ENCODE assay signal across 24 mouse cellular contexts in genomic region chr16:10341110-10341509, GRCm38 (mm10). TPM values are rescaled to one million over a fixed set of nuclear protein-coding genes. Genes with fewer than 3 reads are reported as not detected.
A peak's percentile ranks its signal among the peaks of the same experiment; 100 is the strongest.
DNase-seq lines count a peak whose midpoint lies in the region; ATAC-seq and TF ChIP-seq lines count a peak whose summit lies in the region.
"Had no signal": no experiment of that assay in that cellular context is flagged by ENCODE, and none has a peak within 500 bp of the region (broad histone marks: within the 10 kb centered on the region; RNA-seq: fewer than 3 reads in every experiment).

No protein-coding gene starts in this region.

- no peaks in the 10 kb centered on the region for H3K27me3 ChIP-seq in lung, embryonic 16.5 days (ENCODE audit: control insufficient read depth, insufficient read depth, low read depth, low read length)
- H3K27me3 ChIP-seq: embryonic facial prominence, embryonic 13.5 days; embryonic facial prominence, embryonic 15.5 days; forebrain, embryonic 12.5 days had no signal

- no peak overlapping the region for H3K4me3 ChIP-seq in lung, embryonic 16.5 days (ENCODE audit: low read length)
- H3K4me3 ChIP-seq in lung, adult 2 months (replicated peaks; ENCODE audit: extremely low read depth, low read depth, low read length) = no peak overlapping the region
- H3K4me3 ChIP-seq: embryonic facial prominence, embryonic 13.5 days; embryonic facial prominence, embryonic 15.5 days; erythroblast, embryonic 14.5 days; forebrain, embryonic 10.5 days; forebrain, embryonic 12.5 days had no signal

- peak; percentile 15 for DNase-seq in heart, adult 8-10 months (ENCODE audit: low spot score)
- no peak for DNase-seq in heart, adult 11 months
- DNase-seq in lung, adult 2 months = no peak
- DNase-seq in lung, postnatal 36 days = peak; percentile 32
- DNase-seq in lung, postnatal 14 days = no peak
- DNase-seq: adrenal gland, adult 2 months; adrenal gland, postnatal 10 days; adrenal gland, postnatal 25 days; cerebellum, adult 11 months; cerebellum, adult 18-20 months; cerebellum, adult 8-10 months; cerebellum, adult 9-11 months; cerebellum, postnatal 14 days; cerebellum, postnatal 36 days; embryo, embryonic 11 days had no signal

- no peak overlapping the region for H3K4me2 ChIP-seq in lung, embryonic 16.5 days (ENCODE audit: low read depth, low read length)
- H3K4me2 ChIP-seq: embryonic facial prominence, embryonic 13.5 days; embryonic facial prominence, embryonic 15.5 days; forebrain, embryonic 12.5 days had no signal

- 39% methylated on average over 4 of the region's 4 CpGs for WGBS in lung, embryonic 16.5 days
- WGBS in lung, adult 2 months = 39% methylated on average over 4 of the region's 4 CpGs

- H3K4me1 ChIP-seq in lung, embryonic 16.5 days (replicated peaks; ENCODE audit: control insufficient read depth, insufficient read depth, low read length) = peaks cover 10% of the 10 kb centered on the region
- H3K4me1 ChIP-seq in lung, adult 2 months (ENCODE audit: control insufficient read depth, insufficient read depth, low read length) = peaks cover 5% of the 10 kb centered on the region
- H3K4me1 ChIP-seq: embryonic facial prominence, embryonic 13.5 days; embryonic facial prominence, embryonic 15.5 days had no signal

- TF ChIP-seq CTCF in lung, adult 2 months (IDR thresholded peaks at IDR 0.05; ENCODE audit: insufficient read depth, low read length) = no peak

- no peaks in the 10 kb centered on the region for H3K36me3 ChIP-seq in lung, embryonic 16.5 days (ENCODE audit: control insufficient read depth, insufficient read depth, low read length)
- H3K36me3 ChIP-seq: embryonic facial prominence, embryonic 13.5 days; embryonic facial prominence, embryonic 15.5 days; forebrain, embryonic 10.5 days; forebrain, embryonic 12.5 days had no signal

- TF ChIP-seq POLR2A in lung, adult 2 months (IDR thresholded peaks at IDR 0.05; ENCODE audit: borderline replicate concordance, extremely low read depth, low read depth, low read length) = no peak

- H3K27ac ChIP-seq in lung, embryonic 16.5 days (ENCODE audit: low read length) = 0 out of 2 replicates have a peak overlapping the region, but pooled peaks have one; percentile 55
- H3K27ac ChIP-seq: embryonic facial prominence, embryonic 13.5 days; embryonic facial prominence, embryonic 15.5 days; forebrain, embryonic 12.5 days had no signal

- no peaks in the 10 kb centered on the region for H3K9me3 ChIP-seq in lung, embryonic 16.5 days (ENCODE audit: control insufficient read depth, low read length)
- H3K9me3 ChIP-seq: embryonic facial prominence, embryonic 13.5 days; embryonic facial prominence, embryonic 15.5 days; forebrain, embryonic 12.5 days had no signal

- ATAC-seq in lung, embryonic 16.5 days (ENCODE audit: low read depth) = no peak

- no peak overlapping the region for H3K9ac ChIP-seq in lung, embryonic 16.5 days (ENCODE audit: low read length)
- H3K9ac ChIP-seq: embryonic facial prominence, embryonic 13.5 days; embryonic facial prominence, embryonic 15.5 days; forebrain, embryonic 12.5 days had no signal

RNA-seq across cellular contexts. Expression of gene Emp2, which starts 27.3 kb away (rescaled TPM):
- total RNA-seq in heart, adult 8-10 months (2022) = 10 to 100 TPM; 32.6 to 40.9 (median 37.7) TPM
- 131 and 151 TPM in 2 replicates for polyA plus RNA-seq in lung, embryonic 16.5 days (2015; fragmentation: Nextera tagmentation; extraction: Ambion mirVana)
- polyA plus RNA-seq in lung, adult 2 months (2012; rRNA removed) = 763 and 1,000 TPM in 2 replicates
- total RNA-seq: common myeloid progenitor, adult 5-6 weeks; MEL had no signal
- polyA plus RNA-seq: erythroblast, embryonic 14.5 days had no signal

RNA-seq across cellular contexts. Expression of gene Tekt5, which starts 54.2 kb away (rescaled TPM):
- total RNA-seq in heart, adult 8-10 months (2022) = under 1 TPM in 1 of 4 experiments, not detected in 3; 0.22 TPM
- 2.9 and 4.2 TPM in 2 replicates for polyA plus RNA-seq in lung, embryonic 16.5 days (2015; fragmentation: Nextera tagmentation; extraction: Ambion mirVana)
- polyA plus RNA-seq in lung, adult 2 months (2012; rRNA removed) = 6.8 and 9.2 TPM in 2 replicates
- total RNA-seq: adrenal gland, adult 2 months; adrenal gland, postnatal 25 days; common myeloid progenitor, adult 5-6 weeks had no signal
- polyA plus RNA-seq: adrenal gland, adult 2 months; C2C12; erythroblast, embryonic 14.5 days had no signal

Comparison
In these comparisons a context has a peak if more than half of its experiments do, and no peak if none do; other contexts are left out.
1. DNase-seq: peak in heart, adult 8-10 months (single experiment) and lung, postnatal 36 days (single experiment); none in heart, adult 11 months (single experiment), lung, adult 2 months (single experiment) and lung, postnatal 14 days (single experiment).